Mouse (Mus musculus) intestine, embryonic 15.5 days (tissue): ENCODE results near the gene Dgkh. TPM values are rescaled to one million over a fixed set of nuclear protein-coding genes. Genes with fewer than 3 reads are reported as not detected.

Experiments
- ATAC-seq: fragments of 200-750 bp; cut with Nextera tagmentation; 2 replicates; pipeline ENCODE4 v1.8.0; 2017; ENCODE audit warnings: moderate TSS enrichment, moderate library complexity
- H3K27ac ChIP-seq: fragments of 300-500 bp; sonication (generic); 2 replicates; pipeline ENCODE4 v1.5.1; 2015; ENCODE audit warnings: mild to moderate bottlenecking, inconsistent platforms
- H3K27me3 ChIP-seq: fragments of 300-500 bp; sonication (generic); replicated peaks from 2 replicates; pipeline ENCODE4 v1.6.1; 2015; ENCODE audit warnings: inconsistent platforms
- H3K36me3 ChIP-seq: fragments of 300-500 bp; sonication (generic); 2 replicates; pipeline ENCODE4 v1.6.1; 2015; ENCODE audit warnings: inconsistent platforms
- H3K4me1 ChIP-seq: fragments of 300-500 bp; sonication (generic); replicated peaks from 2 replicates; pipeline ENCODE4 v1.6.1; 2015; ENCODE audit warnings: inconsistent platforms
- H3K4me2 ChIP-seq: fragments of 300-500 bp; sonication (generic); replicated peaks from 2 replicates; pipeline ENCODE4 v1.6.1; 2015; ENCODE audit warnings: mild to moderate bottlenecking, inconsistent platforms
- H3K4me3 ChIP-seq: fragments of 300-500 bp; sonication (generic); replicated peaks from 2 replicates; pipeline ENCODE4 v1.5.1; 2015; ENCODE audit warnings: inconsistent platforms
- H3K9ac ChIP-seq: fragments of 300-500 bp; sonication (generic); 2 replicates; pipeline ENCODE4 v1.6.1; 2015; ENCODE audit warnings: inconsistent platforms
- H3K9me3 ChIP-seq: fragments of 300-500 bp; sonication (generic); 2 replicates; pipeline ENCODE4 v1.6.1; 2016; ENCODE audit warnings: inconsistent platforms
- WGBS: fragments of 180-500 bp; shearing (Covaris S2); methylation state at CpG from one replicate; pipeline ENCODE4 v1.1.7; 2015; 5-methylcytosine and 5-hydroxymethylcytosine counted together
- polyA plus RNA-seq: library from polyadenylated mRNA; unstranded; fragments of >200 nt; fragmentation: Nextera tagmentation; extraction: Ambion mirVana; gene quantifications from 2 replicates; pipeline ENCODE4 v1.2.1, GENCODE M21; 2015

Gene Dgkh
- polyA plus RNA-seq, 1 experiment from 2014 or later = 1.2 TPM

GRCm38 (mm10) chr14:78661462-78661861 is 71.1 kb downstream of the Dgkh start:
- H3K4me3 ChIP-seq = no peak overlapping the region
- no peak overlapping the region for H3K9ac ChIP-seq
- WGBS = 95% methylated on average over 14 of the region's 14 CpGs
- H3K36me3 ChIP-seq = no peaks in the 10 kb centered on the region
- no peak overlapping the region for H3K4me2 ChIP-seq
- H3K4me1 ChIP-seq = no peaks in the 10 kb centered on the region
- H3K27me3 ChIP-seq = no peaks in the 10 kb centered on the region
- no peak overlapping the region for H3K27ac ChIP-seq
- no peaks in the 10 kb centered on the region for H3K9me3 ChIP-seq
- ATAC-seq = no peak

- Histone ChIP-seq H3K27ac (no peak overlapping the region), H3K4me3 (no peak overlapping the region), H3K4me2 (no peak overlapping the region), H3K27me3 (no peaks in the 10 kb centered on the region), H3K36me3 (no peaks in the 10 kb centered on the region), H3K4me1 (no peaks in the 10 kb centered on the region), H3K9ac (no peak overlapping the region), H3K9me3 (no peaks in the 10 kb centered on the region)
- 96% methylated on average over 6 of the region's 6 CpGs for WGBS
- ATAC-seq = no peak
These were observed 73.9 kb downstream of the Dgkh start for GRCm38 (mm10) chr14:78658697-78659096.

GRCm38 (mm10) chr14:78656832-78657626 is 75.5 kb downstream of the Dgkh start:
- H3K9me3 ChIP-seq = no peaks in the 10 kb centered on the region
- no peaks in the 10 kb centered on the region for H3K27me3 ChIP-seq
- H3K27ac ChIP-seq = no peak overlapping the region
- H3K4me3 ChIP-seq = no peak overlapping the region
- H3K4me1 ChIP-seq = no peaks in the 10 kb centered on the region
- no peak overlapping the region for H3K9ac ChIP-seq
- 80% methylated on average over 18 of the region's 18 CpGs for whole genome bisulfite sequencing
- H3K36me3 ChIP-seq = no peaks in the 10 kb centered on the region
- no peak for ATAC-seq
- no peak overlapping the region for H3K4me2 ChIP-seq

GRCm38 (mm10) chr14:78654939-78655556 is 77.5 kb downstream of the Dgkh start:
- ATAC-seq = no peak

GRCm38 (mm10) chr14:78654196-78654595 is 78.4 kb downstream of the Dgkh start:
- 88% methylated on average over 10 of the region's 10 CpGs for WGBS
- Histone ChIP-seq H3K36me3 (no peaks in the 10 kb centered on the region), H3K4me1 (peaks cover 6% of the 10 kb centered on the region; the same call in 1 of the 2 replicates), H3K4me3 (no peak overlapping the region), H3K27ac (no peak overlapping the region), H3K27me3 (no peaks in the 10 kb centered on the region), H3K9ac (no peak overlapping the region), H3K4me2 (no peak overlapping the region), H3K9me3 (no peaks in the 10 kb centered on the region)
- no peak for ATAC-seq

More at GRCm38 (mm10) chr14:78654939-78655556, 77.5 kb downstream of the Dgkh start:
- Histone ChIP-seq H3K27ac (no peak overlapping the region), H3K9ac (no peak overlapping the region), H3K9me3 (no peaks in the 10 kb centered on the region), H3K27me3 (no peaks in the 10 kb centered on the region), H3K4me2 (no peak overlapping the region), H3K4me3 (no peak overlapping the region), H3K36me3 (no peaks in the 10 kb centered on the region), H3K4me1 (peaks cover 4% of the 10 kb centered on the region; the same call in 1 of the 2 replicates)
- WGBS = 83% methylated on average over 7 of the region's 7 CpGs

DNA sequence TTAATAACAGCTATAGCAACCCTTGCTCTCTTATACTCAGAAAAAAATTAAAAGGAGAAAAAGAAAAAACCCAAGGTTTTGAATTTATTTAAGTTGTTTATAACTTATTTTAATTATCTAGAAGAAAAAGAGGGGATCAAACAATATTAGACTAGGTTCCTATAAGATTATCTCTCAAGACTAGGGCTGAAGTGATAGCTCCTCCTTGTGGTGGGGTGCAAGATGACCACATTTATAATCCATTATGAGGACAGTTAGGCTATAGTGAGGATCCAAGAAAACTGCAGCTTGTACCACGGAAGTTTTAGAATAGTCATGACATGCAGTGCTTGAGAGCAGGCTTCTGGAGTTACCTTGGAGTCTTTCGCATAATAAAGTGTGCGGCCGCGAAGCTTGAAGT is 79.2 kb downstream of the Dgkh start:
- no peak overlapping the region for H3K4me3 ChIP-seq
- no peaks in the 10 kb centered on the region for H3K27me3 ChIP-seq
- peaks cover 6% of the 10 kb centered on the region; the same call in 1 of the 2 replicates for H3K4me1 ChIP-seq
- H3K36me3 ChIP-seq = no peaks in the 10 kb centered on the region
- no peak overlapping the region for H3K9ac ChIP-seq
- no peaks in the 10 kb centered on the region for H3K9me3 ChIP-seq
- no peak for ATAC-seq
- H3K27ac ChIP-seq = no peak overlapping the region
- 95% methylated on average over 5 of the region's 5 CpGs for WGBS
- no peak overlapping the region for H3K4me2 ChIP-seq

DNA sequence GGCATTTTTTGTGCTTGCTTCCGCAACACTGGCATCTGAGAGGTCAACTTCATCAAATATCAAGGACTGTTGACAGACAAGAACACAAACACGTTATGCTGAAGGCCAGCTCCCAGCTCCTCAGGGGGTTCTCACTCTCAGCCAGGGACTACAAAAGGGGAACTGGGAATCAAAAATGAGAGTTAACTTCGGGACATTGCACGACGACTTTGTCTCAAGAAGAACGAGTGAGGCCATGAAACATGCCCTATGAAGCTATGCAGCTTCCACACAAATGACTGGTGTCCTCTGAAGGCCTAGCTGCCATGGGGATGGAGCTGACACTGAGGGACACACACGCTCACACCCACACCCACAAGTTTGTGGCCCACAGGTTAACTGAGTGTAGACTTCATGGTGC is 80.9 kb downstream of the Dgkh start:
- no peak for ATAC-seq
- Histone ChIP-seq H3K4me3 (no peak overlapping the region), H3K9me3 (no peaks in the 10 kb centered on the region)

DNA sequence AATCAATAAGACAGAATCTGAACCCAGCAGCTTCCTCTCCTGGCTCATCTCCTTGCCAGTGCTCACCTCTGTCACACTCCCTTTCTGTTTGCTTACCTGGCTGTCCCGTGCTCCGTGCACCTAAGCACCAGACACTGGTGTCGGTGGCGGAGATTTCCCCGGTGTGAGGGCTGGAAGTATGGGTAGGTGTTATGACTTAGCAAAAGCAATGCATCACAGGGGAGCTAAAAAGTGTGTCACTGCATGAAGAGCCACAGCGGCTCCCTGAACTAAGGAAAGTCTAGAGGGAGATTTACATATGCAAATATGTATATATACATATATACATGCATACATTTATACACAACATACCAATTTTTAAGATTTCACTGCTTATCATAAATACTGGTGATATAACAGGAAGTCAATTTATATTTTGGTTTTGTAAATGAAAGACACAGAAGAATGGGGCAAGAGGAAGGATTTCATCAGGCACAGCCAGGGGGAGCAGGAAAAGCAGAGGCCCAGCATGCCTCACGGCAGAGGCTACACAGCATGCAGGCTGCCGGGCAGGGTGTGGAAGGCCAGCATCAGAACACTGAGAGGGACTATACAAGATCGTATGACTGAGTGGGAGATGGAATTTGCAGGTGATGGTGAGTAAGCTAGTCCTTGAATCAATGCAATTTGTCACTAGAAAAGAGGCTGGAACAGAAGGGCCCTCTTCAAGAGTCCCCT is 82.0 kb downstream of the Dgkh start:
- ATAC-seq = no peak
- 0 out of 2 replicates have a peak overlapping the region, but pooled peaks have one; percentile 26 for H3K4me2 ChIP-seq

More for the DNA sequence above, 80.9 kb downstream of the Dgkh start:
- 82% methylated on average over 7 of the region's 7 CpGs for WGBS
- peaks cover 6% of the 10 kb centered on the region; the same call in 1 of the 2 replicates for H3K4me1 ChIP-seq
- H3K27ac ChIP-seq = no peak overlapping the region
- no peaks in the 10 kb centered on the region for H3K36me3 ChIP-seq
- no peak overlapping the region for H3K4me2 ChIP-seq
- H3K27me3 ChIP-seq = no peaks in the 10 kb centered on the region
- no peak overlapping the region for H3K9ac ChIP-seq

GRCm38 (mm10) chr14:78649525-78650274 is 82.9 kb downstream of the Dgkh start:
- no peak; the same call in 1 of the 2 replicates for ATAC-seq
- H3K4me2 ChIP-seq = no peak overlapping the region

More for the DNA sequence above, 82.0 kb downstream of the Dgkh start:
- peaks cover 6% of the 10 kb centered on the region; the same call in 1 of the 2 replicates for H3K4me1 ChIP-seq
- H3K4me3 ChIP-seq = no peak overlapping the region
- H3K27ac ChIP-seq = no peak overlapping the region
- H3K9ac ChIP-seq = no peak overlapping the region
- 39% methylated on average over 9 of the region's 9 CpGs for WGBS
- H3K27me3 ChIP-seq = no peaks in the 10 kb centered on the region
- H3K36me3 ChIP-seq = no peaks in the 10 kb centered on the region
- no peaks in the 10 kb centered on the region for H3K9me3 ChIP-seq

DNA sequence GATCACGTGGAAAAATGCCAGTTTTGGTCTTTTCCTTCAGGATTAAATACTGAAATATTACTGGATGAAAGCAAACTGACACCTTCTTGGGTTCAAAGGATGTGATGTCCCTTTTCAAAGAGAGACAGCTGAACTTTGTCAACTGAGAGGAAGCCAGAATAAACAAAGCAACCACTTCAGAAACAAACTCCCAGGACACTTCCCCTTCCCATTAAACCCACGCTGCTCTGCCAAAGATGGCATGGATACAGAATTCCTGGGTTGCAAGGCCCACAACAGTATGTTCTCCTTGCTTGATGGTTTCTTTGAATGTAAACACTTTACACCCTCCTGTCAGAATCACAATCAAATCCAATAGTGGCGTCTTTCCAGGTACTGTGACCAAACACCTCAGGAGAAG is 87.0 kb downstream of the Dgkh start:
- Histone ChIP-seq H3K4me2 (no peak overlapping the region), H3K4me1 (peaks cover 6% of the 10 kb centered on the region; the same call in 1 of the 2 replicates), H3K27ac (no peak overlapping the region), H3K4me3 (no peak overlapping the region), H3K27me3 (no peaks in the 10 kb centered on the region), H3K9ac (no peak overlapping the region), H3K9me3 (no peaks in the 10 kb centered on the region), H3K36me3 (no peaks in the 10 kb centered on the region)
- 67% methylated on average over 3 of the region's 3 CpGs for WGBS
- no peak for ATAC-seq

More at GRCm38 (mm10) chr14:78649525-78650274, 82.9 kb downstream of the Dgkh start:
- Histone ChIP-seq H3K4me3 (no peak overlapping the region), H3K36me3 (no peaks in the 10 kb centered on the region), H3K27me3 (no peaks in the 10 kb centered on the region), H3K4me1 (peaks cover 6% of the 10 kb centered on the region; the same call in 1 of the 2 replicates), H3K9me3 (no peaks in the 10 kb centered on the region), H3K27ac (no peak overlapping the region), H3K9ac (no peak overlapping the region)
- WGBS = 55% methylated on average over 21 of the region's 21 CpGs

GRCm38 (mm10) chr14:78641314-78641713 is 91.3 kb downstream of the Dgkh start:
- H3K4me1 ChIP-seq = no peaks in the 10 kb centered on the region
- H3K9ac ChIP-seq = no peak overlapping the region

More at GRCm38 (mm10) chr14:78641314-78641713, 91.3 kb downstream of the Dgkh start:
- H3K27me3 ChIP-seq = no peaks in the 10 kb centered on the region
- no peak overlapping the region for H3K27ac ChIP-seq
- no peaks in the 10 kb centered on the region for H3K9me3 ChIP-seq
- no peak for ATAC-seq
- no peak overlapping the region for H3K4me2 ChIP-seq
- WGBS = 76% methylated on average over 7 of the region's 7 CpGs
- H3K4me3 ChIP-seq = no peak overlapping the region
- H3K36me3 ChIP-seq = no peaks in the 10 kb centered on the region
